Mouse (Mus musculus) v-Abl transformed pro-B cells (cell line): ENCODE results near the gene Epas1.

ENCODE experiments used
- in situ Hi-C, 2 experiments: fragments of 400-800 bp; cut with MboI; formaldehyde crosslinking; loops; one replicate each; pipeline ENCODE4 v1.15.1; 2025; ENCODE audit not compliant: unreplicated experiment in 2 of 2

Gene Epas1

GRCm38 (mm10) chr17:86880461-86881044 lies 127.1 kb downstream of the Epas1 start:
- in situ Hi-C loops, result no loop called here
